Mouse (Mus musculus): ENCODE data around the gene Abca15. TPM values are rescaled to one million over a fixed set of nuclear protein-coding genes. Genes with fewer than 3 reads are reported as not detected.
"Not testable (repeated sequence)": the region's sequence is repeated elsewhere in the genome, so short reads cannot be mapped to it uniquely, and the experiment has no call there.

Abca15 gene
- total RNA-seq (2021), result not detected
- long read RNA-seq, experiment 1, result 0 reads
- long read RNA-seq, experiment 2, result 0 reads

- no peak for TF ChIP-seq CTCF (IDR thresholded peaks at IDR 0.05)
- peak in 1 of 2 experiments; percentile 13 for DNase-seq (ENCODE audit: extremely low spot score in 1 of 2, low spot score in 2 of 2)
- Histone ChIP-seq H3K4me3 (no peak within 1 kb of the TSS), H3K27ac (no peak within 1 kb of the TSS)
- intact Hi-C loops (cut with DNase I), result loop anchor here (2.0 to 5.0 kb wide), 4 partner anchors 126 to 655 kb away; partner anchors contain the start of genes Abca14 and Crym
These were observed at the start of gene Abca15 for GRCm38 (mm10) chr7:120328087-120328793. Gene Abca15, plus strand, starts transcription at chr7:120328670.

- no peak for TF ChIP-seq CTCF (IDR thresholded peaks at IDR 0.05)
- no peak overlapping the region for H3K27ac ChIP-seq
- intact Hi-C loops (cut with DNase I), result no loop called here
- no peak for DNase-seq (ENCODE audit: extremely low spot score in 1 of 2, low spot score in 2 of 2)
- H3K4me3 ChIP-seq, result no peak overlapping the region
These were observed 43.2 kb upstream of the Abca15 start for GRCm38 (mm10) chr7:120285286-120285685.

GRCm38 (mm10) chr7:120316086-120316485, 12.4 kb upstream of the Abca15 start:
- no peak overlapping the region for H3K4me3 ChIP-seq
- intact Hi-C loops (cut with DNase I), result no loop called here
- no peak overlapping the region for H3K27ac ChIP-seq
- TF ChIP-seq CTCF (IDR thresholded peaks at IDR 0.05), result no peak
- DNase-seq (ENCODE audit: extremely low spot score in 1 of 2, low spot score in 2 of 2), result peak in 1 of 2 experiments; percentile 23

- no peak for TF ChIP-seq CTCF (IDR thresholded peaks at IDR 0.05)
- no peak overlapping the region for H3K27ac ChIP-seq
- DNase-seq (ENCODE audit: extremely low spot score in 1 of 2, low spot score in 2 of 2), result no peak
- no peak overlapping the region for H3K4me3 ChIP-seq
- intact Hi-C loops (cut with DNase I), result no loop called here
These were observed 5.5 kb upstream of the Abca15 start for GRCm38 (mm10) chr7:120322963-120323362.

- intact Hi-C loops (cut with DNase I), result loop anchor here (5.0 kb wide), 3 partner anchors 124 to 479 kb away; partner anchors contain the start of genes Abca14 and Crym
- not testable (repeated sequence) for H3K27ac ChIP-seq; DNase-seq (ENCODE audit: extremely low spot score in 1 of 2, low spot score in 2 of 2); H3K4me3 ChIP-seq
These were observed 2.6 kb upstream of the Abca15 start for GRCm38 (mm10) chr7:120325911-120326310.

- intact Hi-C loops (cut with DNase I), result loop anchor here (1.0 to 5.0 kb wide), 5 partner anchors 125 to 655 kb away; partner anchors contain the start of genes Abca14 and Crym
- no peak overlapping the region for H3K4me3 ChIP-seq
- peak; percentile 50 for TF ChIP-seq CTCF (IDR thresholded peaks at IDR 0.05)
- H3K27ac ChIP-seq, result no peak overlapping the region
- DNase-seq (ENCODE audit: extremely low spot score in 1 of 2, low spot score in 2 of 2), result peak; percentile 29 to 42
These were observed 1.0 kb upstream of the Abca15 start for GRCm38 (mm10) chr7:120327220-120328073.

GRCm38 (mm10) chr7:120361159-120361558, 32.7 kb downstream of the Abca15 start:
- Histone ChIP-seq H3K27ac (no peak overlapping the region), H3K4me3 (no peak overlapping the region)
- no peak; the same call in 1 of the 2 replicates for TF ChIP-seq CTCF (IDR thresholded peaks at IDR 0.05)
- intact Hi-C loops (cut with DNase I), result no loop called here
- no peak for DNase-seq (ENCODE audit: extremely low spot score in 1 of 2, low spot score in 2 of 2)

GRCm38 (mm10) chr7:120409447-120409846, 81.0 kb downstream of the Abca15 start, which contains the start of gene Abca16:
Gene Abca16, plus strand, starts transcription at chr7:120409647.
- Histone ChIP-seq H3K4me3 (no peak within 1 kb of the TSS), H3K27ac (no peak within 1 kb of the TSS)
- TF ChIP-seq CTCF (IDR thresholded peaks at IDR 0.05), result no peak
- intact Hi-C loops (cut with DNase I), result no loop called here
- peak in 1 of 2 experiments; percentile 8 for DNase-seq (ENCODE audit: extremely low spot score in 1 of 2, low spot score in 2 of 2)

- Histone ChIP-seq H3K27ac (no peak overlapping the region), H3K4me3 (no peak overlapping the region)
- intact Hi-C loops (cut with DNase I), result no loop called here
- TF ChIP-seq CTCF (IDR thresholded peaks at IDR 0.05), result no peak
- DNase-seq (ENCODE audit: extremely low spot score in 1 of 2, low spot score in 2 of 2), result no peak
These were observed 83.9 kb downstream of the Abca15 start for GRCm38 (mm10) chr7:120412391-120412790.

GRCm38 (mm10) chr7:120426625-120427024, 98.2 kb downstream of the Abca15 start:
- Histone ChIP-seq H3K4me3 (no peak overlapping the region), H3K27ac (no peak overlapping the region)
- DNase-seq (ENCODE audit: extremely low spot score in 1 of 2, low spot score in 2 of 2), result no peak
- intact Hi-C loops (cut with DNase I), result no loop called here
- no peak for TF ChIP-seq CTCF (IDR thresholded peaks at IDR 0.05)

GRCm38 (mm10) chr7:120431464-120431863, 103.0 kb downstream of the Abca15 start:
- intact Hi-C loops (cut with DNase I), result no loop called here
- TF ChIP-seq CTCF (IDR thresholded peaks at IDR 0.05), result no peak
- no peak for DNase-seq (ENCODE audit: extremely low spot score in 1 of 2, low spot score in 2 of 2)
- H3K4me3 ChIP-seq, result no peak overlapping the region
- no peak overlapping the region for H3K27ac ChIP-seq

Other genes starting within 250 kb of the Abca15 start
- gene Dnah3, start 233.4 kb upstream of the Abca15 start, total RNA-seq (2021), result under 1 TPM; 0.09 to 0.26 TPM
- gene Tmem159, start 226.3 kb upstream of the Abca15 start, total RNA-seq (2021), result 10 to 100 TPM; 11.2 to 13.4 TPM
- gene Zp2, start 183.4 kb upstream of the Abca15 start, total RNA-seq (2021), result under 1 TPM; 0.26 to 0.29 TPM
- under 1 TPM; 0.28 to 0.38 TPM for gene Anks4b, start 154.8 kb upstream of the Abca15 start, total RNA-seq (2021)
- gene Crym, start 126.6 kb upstream of the Abca15 start, total RNA-seq (2021), result 10 to 100 TPM; 74.1 to 80.6 TPM
- not detected for gene Abca14, start 124.7 kb upstream of the Abca15 start, total RNA-seq (2021)
- gene Abca16, start 81.0 kb downstream of the Abca15 start, total RNA-seq (2021), result not detected